Mouse (Mus musculus) small intestine, adult 2 months (tissue): ENCODE data around the gene Nr4a1.

Experiments
- CTCF ChIP-seq: fragments of 200-500 bp; IDR thresholded peaks from 2 replicates; pipeline ENCODE4 v1.5.1; 2012; ENCODE audit warnings: low read depth, mild to moderate bottlenecking, control low read depth, inconsistent platforms, low read length, moderate library complexity, mixed read lengths; ENCODE audit not compliant: insufficient replicate concordance, insufficient read length; ENCODE audit errors: extremely low read depth
- POLR2A ChIP-seq: fragments of 200-500 bp; IDR thresholded peaks from 2 replicates; pipeline ENCODE4 v1.6.1; 2012; ENCODE audit warnings: low read depth, mild to moderate bottlenecking, control low read depth, inconsistent platforms, low read length, moderate library complexity

- TF ChIP-seq CTCF (no peak), POLR2A (no peak)
These were observed 14.2 kb upstream of the Nr4a1 start for GRCm38 (mm10) chr15:101239821-101240220.
